Mouse (Mus musculus) layer of hippocampus, adult 8-10 months (tissue): ENCODE data around the gene Fer1l5. TPM values are rescaled to one million over a fixed set of nuclear protein-coding genes. Genes with fewer than 3 reads are reported as not detected.
A peak's percentile ranks its signal among the peaks of the same experiment; 100 is the strongest.

Source experiments
- DNase-seq, 2 experiments: peaks; one replicate each; pipeline ENCODE4 v3.0.0; 2022; ENCODE audit warnings: low spot score in 2 of 2
- total RNA-seq, 4 experiments: library from RNA; stranded (reverse); gene quantifications; 2 replicates each; pipeline ENCODE4 v1.2.4; 2022

Gene Fer1l5
- total RNA-seq, 4 experiments from 2014 or later: not detected

GRCm38 (mm10) chr1:36429511-36429910 lies 57.4 kb downstream of the Fer1l5 start:
- no peak for DNase-seq

DNA sequence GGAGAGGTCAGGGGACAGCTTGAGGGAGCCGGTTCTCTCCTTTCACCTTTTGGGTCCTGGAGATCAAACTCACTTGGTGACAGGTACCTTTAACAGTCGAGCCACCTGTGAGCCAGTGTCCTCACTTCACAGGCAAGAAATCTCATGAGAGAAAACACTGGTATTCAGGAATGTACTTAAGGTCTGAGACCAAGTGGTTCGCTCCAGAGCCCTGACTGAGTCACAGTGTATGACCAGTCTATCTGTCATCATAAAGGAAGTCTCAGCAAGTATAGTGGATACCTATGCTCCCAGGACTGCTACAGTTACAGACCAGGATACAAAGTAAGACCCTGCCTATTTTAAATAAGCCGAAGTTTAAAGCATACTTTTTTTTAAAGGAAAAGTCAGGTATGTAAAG lies 60.9 kb downstream of the Fer1l5 start:
- no peak for DNase-seq

DNA sequence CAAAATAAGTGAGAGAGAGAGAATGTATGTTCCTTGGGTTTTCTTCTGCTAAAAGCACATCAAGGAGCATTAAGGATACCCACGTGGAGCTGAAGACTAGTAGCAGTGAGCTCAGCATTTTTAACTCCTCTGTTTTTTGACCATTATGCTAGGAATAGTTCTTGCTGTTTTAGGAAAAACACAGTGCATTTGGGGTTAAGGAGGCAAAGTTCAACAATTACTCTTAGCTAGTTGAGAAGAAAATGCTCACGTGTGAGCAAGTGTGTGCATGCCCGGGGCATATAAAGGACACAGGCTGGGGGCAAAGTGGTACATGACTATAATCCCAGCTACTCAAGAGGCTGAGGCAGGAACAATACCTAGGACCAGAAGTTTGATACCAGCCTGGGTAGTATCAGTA lies 61.5 kb downstream of the Fer1l5 start:
- DNase-seq: no peak

DNA sequence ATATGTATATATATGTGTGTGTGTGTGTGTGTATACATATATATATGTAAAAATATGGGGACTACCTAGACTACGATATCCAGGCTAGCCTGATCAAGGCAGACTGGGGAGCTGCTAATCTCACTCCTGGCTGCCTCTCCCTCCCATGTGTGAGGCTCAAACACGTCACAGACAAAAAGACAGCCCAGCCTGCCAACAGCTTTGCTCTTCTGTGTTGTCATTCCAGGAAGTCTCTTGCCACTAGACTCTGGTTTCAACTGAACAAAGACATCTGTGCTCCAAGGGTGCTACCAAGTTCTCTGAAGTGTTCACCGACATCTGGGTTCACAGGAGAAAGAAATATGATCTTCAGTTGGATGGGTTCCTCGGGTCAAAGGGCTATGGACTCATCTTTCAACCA lies 63.0 kb downstream of the Fer1l5 start:
- no peak for DNase-seq

- no peak for DNase-seq
Observed at GRCm38 (mm10) chr1:36436515-36436914, 64.4 kb downstream of the Fer1l5 start.

GRCm38 (mm10) chr1:36437223-36437622 lies 65.1 kb downstream of the Fer1l5 start:
- no peak for DNase-seq

GRCm38 (mm10) chr1:36441101-36441500 lies 69.0 kb downstream of the Fer1l5 start:
- DNase-seq: peak; percentile 64 to 79

GRCm38 (mm10) chr1:36444471-36445464 lies 72.7 kb downstream of the Fer1l5 start, which contains the start of gene Lman2l:
Lman2l (minus strand) TSS chr1:36445271.
- DNase-seq: peak; percentile 97

- DNase-seq: no peak
Observed at GRCm38 (mm10) chr1:36445508-36445907, 73.4 kb downstream of the Fer1l5 start.

DNA sequence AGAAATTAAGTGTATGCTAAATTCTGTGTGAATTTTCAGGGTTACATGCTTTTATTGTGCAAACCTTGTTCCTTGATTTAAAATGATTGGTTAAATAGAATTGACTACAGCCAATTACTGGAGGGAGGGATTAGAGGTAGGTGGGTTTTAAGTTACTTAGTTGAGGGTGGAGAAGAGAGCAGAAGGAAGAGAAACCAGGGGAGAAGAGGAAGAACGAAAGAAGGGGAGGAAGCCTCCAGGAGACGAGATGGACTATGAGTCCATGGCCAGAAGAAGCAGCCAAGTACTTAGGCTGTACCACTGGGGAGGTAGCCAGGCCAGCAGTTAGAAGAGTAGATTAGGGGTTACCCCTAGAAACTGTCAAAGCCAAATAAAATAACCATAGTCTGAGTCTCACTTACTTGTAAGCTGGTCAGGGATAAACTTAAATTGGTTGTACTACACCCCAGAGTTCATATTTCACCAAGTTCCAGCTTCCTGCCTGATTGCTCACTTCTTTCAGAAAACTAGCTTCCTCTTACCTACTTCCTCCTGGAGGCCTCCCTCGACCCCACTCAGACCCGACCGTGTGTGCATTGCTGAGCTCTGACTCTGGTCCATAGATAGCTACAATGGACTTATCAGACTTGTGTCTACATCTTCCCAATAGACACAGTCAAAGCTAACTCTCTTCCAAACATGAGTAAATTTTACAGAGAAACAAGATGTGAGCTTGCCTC lies 74.2 kb downstream of the Fer1l5 start:
- DNase-seq: no peak

DNA sequence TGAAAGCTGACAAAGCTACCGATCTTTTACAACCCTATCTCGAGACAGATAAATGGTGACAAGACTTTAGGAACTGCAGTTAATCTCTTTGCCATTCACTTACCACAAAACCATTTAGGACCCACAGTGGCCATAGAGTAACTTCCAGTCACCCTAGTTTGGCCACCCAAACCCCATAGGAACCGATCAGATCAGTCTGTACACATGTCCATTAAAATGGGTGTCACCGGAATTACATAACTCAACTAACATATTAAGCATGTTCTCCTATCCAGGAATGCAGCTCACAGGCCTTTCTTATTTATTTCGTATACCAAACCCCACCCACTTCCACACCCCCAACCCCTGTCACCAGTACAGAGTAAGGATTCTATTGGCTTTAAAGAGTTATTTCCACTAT lies 74.8 kb downstream of the Fer1l5 start:
- no peak for DNase-seq

- no peak for DNase-seq
Observed at GRCm38 (mm10) chr1:36454055-36454815, 82.1 kb downstream of the Fer1l5 start.

DNA sequence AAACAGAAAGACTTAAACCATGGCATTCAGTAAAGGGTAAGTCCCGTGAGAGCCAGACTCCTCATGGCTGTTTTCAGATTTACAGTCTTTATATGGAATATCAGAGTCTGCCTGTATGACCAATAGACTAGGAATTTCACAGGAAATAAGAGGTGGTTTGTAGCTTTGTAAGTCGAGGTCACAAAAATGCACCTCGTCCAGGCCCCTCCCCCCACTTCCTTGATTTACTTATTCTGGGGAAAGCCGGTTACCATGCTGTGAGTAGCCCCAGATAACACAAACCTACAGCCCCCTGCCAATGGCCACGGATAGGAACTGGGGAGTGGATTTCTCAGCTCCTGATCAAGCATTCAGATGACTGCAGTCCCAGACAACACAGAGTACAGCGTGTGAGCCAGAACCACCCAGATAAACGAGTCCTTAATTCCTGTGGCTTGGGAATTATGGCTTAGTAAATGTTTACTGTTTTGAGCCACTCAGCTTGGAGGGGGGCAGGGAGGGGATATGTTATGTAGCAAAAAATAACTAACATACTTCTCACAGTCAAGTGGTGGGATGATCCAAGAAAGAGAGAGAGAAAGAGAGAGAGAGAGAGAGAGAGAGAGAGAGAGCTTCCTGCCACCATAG lies 85.4 kb downstream of the Fer1l5 start:
- no peak for DNase-seq

DNA sequence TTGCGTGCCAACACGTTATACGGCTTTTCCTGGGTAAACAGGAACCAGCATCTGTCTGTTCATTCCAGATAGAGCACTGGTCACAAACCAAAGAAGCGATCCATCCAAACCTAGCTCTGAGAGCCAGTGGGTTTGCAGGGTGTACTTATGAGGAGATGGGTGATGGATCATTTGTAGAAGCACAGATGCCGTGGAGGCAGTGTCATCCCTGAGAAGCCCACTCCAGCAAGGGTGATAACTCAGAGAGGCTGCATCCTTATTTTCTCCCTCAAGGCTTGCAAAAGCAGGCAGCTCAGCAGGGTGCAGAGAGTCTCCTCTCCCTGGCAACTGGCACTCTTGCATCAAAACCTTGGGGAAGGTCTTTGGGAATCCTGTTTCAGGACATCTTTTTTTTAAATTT lies 86.1 kb downstream of the Fer1l5 start:
- DNase-seq: no peak

DNA sequence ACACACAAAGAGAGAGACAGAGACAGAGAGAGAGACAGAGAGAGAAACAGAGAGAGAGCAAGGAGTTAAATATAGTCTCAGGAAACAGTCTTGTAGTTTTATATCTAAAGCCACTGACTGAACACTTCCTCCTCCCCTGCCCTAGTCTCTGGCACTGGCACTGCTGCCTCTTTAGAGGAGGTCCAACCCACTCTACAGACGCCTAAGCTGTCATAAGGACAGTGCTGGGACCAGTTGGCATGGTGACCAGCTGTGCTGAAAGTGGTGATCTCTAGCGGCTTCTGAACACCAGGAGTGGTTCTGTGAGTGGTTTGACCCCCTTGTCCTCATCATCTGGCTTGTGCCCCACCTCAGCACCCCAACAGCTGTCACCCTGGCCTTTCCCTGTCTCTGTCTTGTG lies 89.7 kb downstream of the Fer1l5 start:
- DNase-seq: no peak

GRCm38 (mm10) chr1:36465641-36466160 lies 93.6 kb downstream of the Fer1l5 start:
- DNase-seq: no peak

DNA sequence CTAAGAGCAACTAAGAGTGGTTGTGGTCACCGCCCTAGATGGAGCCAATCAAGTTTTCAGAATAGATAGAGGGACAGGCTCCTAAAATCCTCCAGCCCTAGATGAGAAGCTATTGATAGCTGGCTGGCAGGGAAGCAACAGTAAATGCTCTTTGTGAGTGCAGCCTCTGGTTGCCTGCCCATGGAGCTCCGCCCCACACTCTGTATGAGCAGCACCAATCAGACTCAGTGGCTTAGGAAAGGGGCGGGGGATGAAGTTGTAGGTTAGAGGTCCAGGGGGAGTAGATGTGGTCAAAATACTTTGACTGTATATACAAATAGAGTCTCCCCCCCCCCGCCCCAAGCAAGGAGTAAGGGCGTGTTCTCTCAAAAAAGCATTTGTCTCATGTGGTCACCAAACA lies 95.4 kb downstream of the Fer1l5 start:
- DNase-seq: no peak

GRCm38 (mm10) chr1:36469811-36470444 lies 97.8 kb downstream of the Fer1l5 start:
- DNase-seq: no peak

DNA sequence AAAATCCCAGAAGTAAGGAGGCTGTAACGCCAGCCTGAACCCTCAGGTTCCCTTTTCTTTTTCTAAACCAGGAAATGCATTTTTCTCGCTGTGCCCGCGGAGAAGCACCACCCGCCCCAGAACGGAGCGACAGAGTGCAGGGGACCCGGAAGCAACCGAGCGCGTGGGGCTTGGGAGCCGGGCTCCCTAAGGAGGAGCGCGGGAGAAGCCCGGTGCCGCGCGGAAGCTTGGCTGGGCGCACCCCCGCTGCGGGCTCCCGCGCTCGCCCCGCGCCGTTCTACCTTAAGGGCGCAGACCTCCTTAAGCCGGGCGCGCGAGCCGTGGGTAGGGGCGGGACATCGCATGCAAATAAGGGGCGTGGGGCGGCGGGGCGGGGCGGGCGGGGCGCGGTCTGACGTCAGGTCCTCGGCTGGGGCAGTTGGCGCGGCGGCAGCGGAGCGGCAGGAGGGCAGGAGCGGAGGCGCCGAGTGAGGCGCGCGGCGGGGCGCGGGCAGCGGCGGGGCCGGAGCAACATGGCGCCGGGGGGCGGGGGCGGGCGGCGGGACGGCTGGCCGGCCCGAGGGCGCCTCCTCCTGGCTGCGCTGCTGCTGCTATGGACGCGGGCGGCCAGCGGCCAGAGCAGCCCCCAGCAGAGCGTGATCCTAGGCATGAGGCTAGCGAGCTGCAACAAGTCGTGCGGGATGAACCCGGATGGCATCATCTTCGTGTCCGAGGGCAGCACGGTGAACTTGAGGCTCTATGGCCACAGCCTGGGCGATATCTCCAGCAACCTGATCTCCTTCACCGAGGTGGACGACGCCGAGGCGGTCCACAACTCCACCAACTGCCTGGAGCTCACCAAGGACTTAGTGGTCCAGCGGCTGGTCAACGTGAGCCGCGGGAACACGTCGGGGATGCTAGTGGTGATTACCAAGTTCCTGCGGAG lies 99.4 kb downstream of the Fer1l5 start, which contains the start of gene Cnnm4:
Gene Cnnm4 (plus strand): TSS at position 440 of the 925 bp plus-strand sequence.
- DNase-seq: peak; percentile 74 to 78
